Mouse (Mus musculus) small intestine, adult 2 months (tissue): ENCODE measurements around the gene Trim41. TPM values are rescaled to one million over a fixed set of nuclear protein-coding genes. Genes with fewer than 3 reads are reported as not detected.

Experiments
- H3K27ac ChIP-seq: fragments of 200-500 bp; 2 replicates; pipeline ENCODE4 v1.5.1; 2012; ENCODE audit warnings: low read depth, low read length, control low read depth, inconsistent platforms; ENCODE audit not compliant: insufficient read depth
- H3K27me3 ChIP-seq: fragments of 200-500 bp; 2 replicates; pipeline ENCODE4 v1.6.1; 2012; ENCODE audit warnings: mild to moderate bottlenecking, moderate library complexity, low read length, inconsistent platforms; ENCODE audit not compliant: control insufficient read depth, insufficient read depth
- H3K36me3 ChIP-seq: fragments of 200-500 bp; 2 replicates; pipeline ENCODE4 v1.6.1; 2012; ENCODE audit warnings: mild to moderate bottlenecking, low read length, control low read depth, inconsistent platforms; ENCODE audit not compliant: control insufficient read depth, insufficient read depth
- H3K4me1 ChIP-seq: fragments of 200-500 bp; 2 replicates; pipeline ENCODE4 v1.6.1; 2012; ENCODE audit warnings: low read length, inconsistent platforms, mixed read lengths; ENCODE audit not compliant: control insufficient read depth, insufficient read depth, insufficient read length
- H3K4me3 ChIP-seq: fragments of 200-500 bp; 2 replicates; pipeline ENCODE4 v1.5.1; 2012; ENCODE audit warnings: low read depth, mild to moderate bottlenecking, control low read depth, inconsistent platforms, low read length, moderate library complexity
- CTCF ChIP-seq: fragments of 200-500 bp; IDR thresholded peaks from 2 replicates; pipeline ENCODE4 v1.5.1; 2012; ENCODE audit warnings: low read depth, mild to moderate bottlenecking, control low read depth, inconsistent platforms, low read length, moderate library complexity, mixed read lengths; ENCODE audit not compliant: insufficient replicate concordance, insufficient read length; ENCODE audit errors: extremely low read depth
- POLR2A ChIP-seq: fragments of 200-500 bp; IDR thresholded peaks from 2 replicates; pipeline ENCODE4 v1.6.1; 2012; ENCODE audit warnings: low read depth, mild to moderate bottlenecking, control low read depth, inconsistent platforms, low read length, moderate library complexity
- WGBS: fragments of 180-500 bp; shearing (Covaris S2); methylation state at CpG from one replicate; pipeline ENCODE4 v1.1.7; 2018; 5-methylcytosine and 5-hydroxymethylcytosine counted together
- polyA plus RNA-seq: library from polyadenylated mRNA; depleted of rRNA; stranded (reverse); fragments of >200 nt; gene quantifications from 2 replicates; pipeline ENCODE4 v1.2.3, GENCODE M21; 2012

Trim41 gene
- polyA plus RNA-seq, 1 experiment, result 18.7 TPM

GRCm38 (mm10) chr11:48803988-48804387 is 13.2 kb downstream of the Trim41 start:
- peaks cover 67% of the 10 kb centered on the region for H3K36me3 ChIP-seq
- WGBS, result 97% methylated on average over 2 of the region's 2 CpGs
- H3K27ac ChIP-seq, result no peak overlapping the region
- peaks cover 6% of the 10 kb centered on the region; the same call in 1 of the 2 replicates for H3K4me1 ChIP-seq
- TF ChIP-seq CTCF (no peak), POLR2A (no peak)
- H3K27me3 ChIP-seq, result no peaks in the 10 kb centered on the region
- no peak overlapping the region for H3K4me3 ChIP-seq

DNA sequence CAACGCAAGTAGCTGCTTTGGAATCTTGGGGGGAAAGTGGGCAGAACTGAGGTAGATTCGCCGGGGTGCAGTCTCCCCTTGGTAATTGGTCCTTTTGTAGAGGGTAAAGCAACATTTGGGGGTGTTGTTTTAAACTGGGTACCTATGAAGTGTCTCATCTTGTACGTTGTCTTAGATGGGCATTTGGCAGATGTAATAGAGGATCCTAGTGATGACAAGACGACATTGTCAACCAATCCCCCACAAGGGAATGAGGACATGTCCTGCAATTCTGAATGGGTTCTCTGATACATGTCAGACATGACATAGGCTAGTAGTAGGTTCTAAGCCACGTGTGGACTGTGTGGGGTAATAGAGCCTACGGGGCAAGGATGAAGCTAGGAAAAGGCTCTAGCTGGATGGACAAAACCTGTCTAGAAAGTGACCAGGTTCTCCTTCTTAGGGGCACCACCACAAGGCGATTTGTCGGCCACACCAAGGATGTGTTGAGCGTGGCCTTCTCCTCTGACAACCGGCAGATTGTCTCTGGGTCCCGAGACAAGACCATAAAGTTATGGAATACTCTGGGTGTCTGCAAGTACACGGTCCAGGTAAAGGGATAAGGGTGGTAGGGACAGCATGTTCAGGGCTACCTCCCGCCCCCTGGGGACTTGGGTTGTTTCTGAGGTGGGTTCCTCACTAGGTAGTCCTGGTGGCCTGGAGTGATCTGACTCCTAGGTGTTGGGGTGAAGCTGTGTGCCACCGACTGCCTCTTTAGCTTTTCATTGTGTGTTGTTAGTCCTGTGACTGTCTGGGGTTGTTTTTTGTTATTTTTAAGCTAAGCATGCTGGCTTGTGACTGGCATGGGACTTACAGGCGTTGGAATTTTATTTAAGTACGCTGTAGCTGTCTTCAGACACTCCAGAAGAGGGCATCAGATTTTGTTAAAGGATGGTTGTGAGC is 15.1 kb downstream of the Trim41 start:
- TF ChIP-seq CTCF (no peak), POLR2A (no peak)
- WGBS, result 29% methylated on average over 17 of the region's 17 CpGs
- peaks cover 50% of the 10 kb centered on the region for H3K36me3 ChIP-seq
- peak overlapping the region; percentile 48 for H3K4me3 ChIP-seq
- H3K4me1 ChIP-seq, result peaks cover 9% of the 10 kb centered on the region; the same call in 1 of the 2 replicates
- H3K27ac ChIP-seq, result no peak overlapping the region
- H3K27me3 ChIP-seq, result no peaks in the 10 kb centered on the region

DNA sequence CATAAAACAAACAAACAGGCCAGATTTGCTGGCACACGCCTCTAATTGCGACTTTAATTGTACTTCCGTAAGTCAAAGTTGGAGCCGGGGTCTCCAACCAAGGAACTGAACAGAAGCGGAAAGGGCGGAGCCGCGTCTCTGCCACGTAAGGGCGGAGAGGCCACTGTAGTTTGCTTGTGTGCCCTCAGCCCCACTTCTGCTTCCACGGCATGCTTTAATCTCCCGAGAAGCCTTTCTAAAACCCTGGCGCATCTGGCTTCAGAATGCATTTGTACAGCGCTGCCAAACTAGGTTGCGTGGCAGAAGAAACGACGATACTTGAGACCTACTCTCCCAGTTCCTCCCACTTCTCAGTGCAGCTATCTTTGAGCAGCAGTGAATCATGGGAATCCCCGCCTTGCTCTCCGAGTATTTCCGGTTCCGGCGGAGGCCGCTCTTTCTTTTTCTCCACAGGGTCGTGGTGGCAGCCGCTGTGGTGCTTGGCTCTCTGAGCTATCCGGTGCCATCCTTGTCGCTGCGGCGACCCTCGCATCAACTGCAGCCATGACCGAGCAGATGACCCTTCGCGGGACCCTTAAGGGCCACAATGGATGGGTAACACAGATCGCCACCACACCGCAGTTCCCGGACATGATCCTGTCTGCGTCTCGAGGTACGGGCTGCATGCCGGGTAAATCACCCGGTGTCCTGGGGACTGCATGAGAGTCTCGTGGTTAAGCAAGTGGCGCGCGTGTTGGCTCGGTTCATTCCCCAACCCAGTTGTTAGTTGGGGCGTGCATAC is 17.0 kb downstream of the Trim41 start, which contains the start of gene Rack1:
TSS of gene Rack1 (plus strand) at position 412 of the 781 bp plus-strand sequence.
- Histone ChIP-seq H3K27me3 (no peaks in the 10 kb centered on the region), H3K27ac (peak within 1 kb of the TSS; percentile 98), H3K4me3 (peak within 1 kb of the TSS; percentile 89), H3K36me3 (peaks cover 33% of the 10 kb centered on the region), H3K4me1 (peaks cover 9% of the 10 kb centered on the region; the same call in 1 of the 2 replicates)
- under 1% methylated on average over 47 of the region's 47 CpGs for WGBS
- TF ChIP-seq POLR2A (peak; percentile 48; the same call in 1 of the 2 replicates), CTCF (no peak)

- Histone ChIP-seq H3K27me3 (no peaks in the 10 kb centered on the region), H3K4me1 (peaks cover 9% of the 10 kb centered on the region; the same call in 1 of the 2 replicates), H3K4me3 (peak overlapping the region; percentile 89), H3K27ac (peak overlapping the region; percentile 98), H3K36me3 (peaks cover 28% of the 10 kb centered on the region)
- 2% methylated on average over 18 of the region's 18 CpGs for WGBS
- TF ChIP-seq CTCF (no peak), POLR2A (no peak)
Observed at GRCm38 (mm10) chr11:48798984-48799920, 17.9 kb downstream of the Trim41 start.

DNA sequence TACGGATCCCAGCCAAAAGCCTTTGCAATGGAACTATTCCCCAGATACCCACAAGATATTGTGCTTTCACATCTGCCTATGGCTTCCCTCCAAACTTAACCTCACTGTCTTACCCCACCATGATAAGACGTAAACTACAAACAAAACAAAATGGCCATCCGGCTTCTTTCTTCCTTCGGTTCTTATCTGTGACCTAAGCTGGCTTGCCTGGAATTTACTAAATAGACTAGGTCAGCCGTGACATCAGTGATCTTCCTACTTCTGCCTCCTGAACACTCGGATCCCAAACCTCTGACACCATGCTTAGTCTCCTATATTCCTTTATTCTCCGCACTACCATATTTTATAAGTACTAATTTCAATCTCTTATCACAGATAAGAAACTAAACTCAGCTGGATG is 18.8 kb downstream of the Trim41 start:
- no peak for TF ChIP-seq POLR2A
- no peak for TF ChIP-seq CTCF
- Histone ChIP-seq H3K27me3 (no peaks in the 10 kb centered on the region), H3K4me3 (no peak overlapping the region), H3K4me1 (peaks cover 9% of the 10 kb centered on the region; the same call in 1 of the 2 replicates), H3K27ac (no peak overlapping the region), H3K36me3 (peaks cover 20% of the 10 kb centered on the region)
- WGBS, result 66% methylated on average over 7 of the region's 7 CpGs

DNA sequence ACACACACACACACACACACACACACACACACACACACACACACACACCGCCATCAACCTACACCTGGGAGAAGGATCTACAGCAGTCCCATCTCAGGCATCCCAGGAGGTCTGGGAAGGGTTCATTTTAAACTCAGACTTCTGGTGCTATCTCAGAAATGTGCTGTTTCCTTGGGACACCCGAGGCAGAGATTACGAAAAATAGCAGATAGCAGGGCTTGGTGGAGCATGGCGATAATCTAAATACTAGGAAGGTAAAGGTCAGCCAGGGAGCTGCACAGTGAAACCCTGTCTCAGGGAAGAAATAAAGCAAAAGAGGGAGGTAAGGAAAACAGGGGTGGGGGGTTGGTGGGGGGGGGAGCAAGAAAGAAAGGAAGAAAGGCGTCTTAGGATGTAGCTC is 19.9 kb downstream of the Trim41 start:
- H3K27ac ChIP-seq, result no peak overlapping the region
- H3K4me1 ChIP-seq, result peaks cover 8% of the 10 kb centered on the region; the same call in 1 of the 2 replicates
- H3K36me3 ChIP-seq, result peaks cover 11% of the 10 kb centered on the region
- TF ChIP-seq CTCF (no peak), POLR2A (no peak)
- H3K27me3 ChIP-seq, result no peaks in the 10 kb centered on the region
- no peak overlapping the region for H3K4me3 ChIP-seq
- 76% methylated on average over 5 of the region's 5 CpGs for WGBS
